Mouse (Mus musculus) megakaryocyte-erythroid progenitor cell, adult 5 weeks (primary cell): ENCODE results near the gene Surf1. TPM values are rescaled to one million over a fixed set of nuclear protein-coding genes. Genes with fewer than 3 reads are reported as not detected.

Experiments used
- polyA plus RNA-seq: library from polyadenylated mRNA; stranded (reverse); fragments of >175 nt; gene quantifications from 2 replicates; pipeline ENCODE4 v1.2.3, GENCODE M21; 2012

Gene Surf1
- 26.2 and 27.9 TPM in 2 replicates for polyA plus RNA-seq

GRCm38 (mm10) chr2:26915927-26916728, at the start of gene Surf1, which contains the start of gene Surf2:
Gene Surf1 (minus strand): TSS chr2:26916530.
Gene Surf2 (plus strand): TSS chr2:26916367.

GRCm38 (mm10) chr2:26963923-26964723, 47.8 kb upstream of the Surf1 start, which contains the start of gene Rexo4:
Gene Rexo4 (minus strand): TSS chr2:26964386.

GRCm38 (mm10) chr2:26933304-26934055, 17.1 kb upstream of the Surf1 start, which contains the start of the genes Surf4 and Stkld1:
Gene Surf4 (minus strand): TSS chr2:26933928.
Gene Stkld1 (plus strand): TSS chr2:26934047.

GRCm38 (mm10) chr2:26910124-26910993, 6.0 kb downstream of the Surf1 start, which contains the start of the genes Med22 and Rpl7a:
Gene Med22 (minus strand): TSS chr2:26910677.
Gene Rpl7a (plus strand): TSS chr2:26910764.

GRCm38 (mm10) chr2:26902467-26903220, 13.7 kb downstream of the Surf1 start, which contains the start of gene Surf6:
Gene Surf6 (minus strand): TSS chr2:26902879.

GRCm38 (mm10) chr2:26864879-26865278, 51.5 kb downstream of the Surf1 start, which contains the start of gene Abo:
Gene Abo (minus strand): TSS chr2:26864979.

Other genes with a start within 250 kb of the Surf1 start
- 0.12 TPM in 1 of 2 replicates, not detected in the other for gene Lcn4, start 245.2 kb downstream of the Surf1 start, polyA plus RNA-seq
- gene Abo, start 51.6 kb downstream of the Surf1 start, polyA plus RNA-seq: not detected in 2 replicates
- gene Surf6, start 13.7 kb downstream of the Surf1 start, polyA plus RNA-seq: 30.5 and 44.3 TPM in 2 replicates
- 75.8 and 91.1 TPM in 2 replicates for gene Med22, start 5.9 kb downstream of the Surf1 start, polyA plus RNA-seq
- gene Rpl7a, start 5.8 kb downstream of the Surf1 start, polyA plus RNA-seq: 5,818 and 6,070 TPM in 2 replicates
- 6.4 and 9.5 TPM in 2 replicates for gene Surf2, start 163 bp downstream of the Surf1 start, polyA plus RNA-seq
- gene Surf4, start 17.4 kb upstream of the Surf1 start, polyA plus RNA-seq: 149 and 184 TPM in 2 replicates
- gene Stkld1, start 17.5 kb upstream of the Surf1 start, polyA plus RNA-seq: 0.22 and 0.30 TPM in 2 replicates
- gene Rexo4, start 47.9 kb upstream of the Surf1 start, polyA plus RNA-seq: 132 and 133 TPM in 2 replicates
- gene Adamts13, start 56.9 kb upstream of the Surf1 start, polyA plus RNA-seq: 0.12 and 0.45 TPM in 2 replicates
- gene Cacfd1, start 93.4 kb upstream of the Surf1 start, polyA plus RNA-seq: 11.0 and 11.4 TPM in 2 replicates
- 10.4 and 13.4 TPM in 2 replicates for gene Slc2a6, start 111.5 kb upstream of the Surf1 start, polyA plus RNA-seq
- gene Mymk, start 155.6 kb upstream of the Surf1 start, polyA plus RNA-seq: not detected in 2 replicates
- not detected in 2 replicates for gene Adamtsl2, start 162.8 kb upstream of the Surf1 start, polyA plus RNA-seq
- not detected in 2 replicates for gene Fam163b, start 226.0 kb upstream of the Surf1 start, polyA plus RNA-seq
- not detected in 2 replicates for gene Dbh, start 248.7 kb upstream of the Surf1 start, polyA plus RNA-seq